Mouse (Mus musculus) embryonic facial prominence, embryonic 13.5 days (tissue): ENCODE measurements around the gene Sf3a3. TPM values are rescaled to one million over a fixed set of nuclear protein-coding genes. Genes with fewer than 3 reads are reported as not detected.
"Not testable (repeated sequence)": the region's sequence is repeated elsewhere in the genome, so short reads cannot be mapped to it uniquely, and the experiment has no call there.

Experiments used
- ATAC-seq: fragments of 200-750 bp; cut with Nextera tagmentation; 2 replicates; pipeline ENCODE4 v1.8.0; 2017; ENCODE audit warnings: low read depth; ENCODE audit not compliant: insufficient number of reproducible peaks, insufficient read depth, low FRiP score, low TSS enrichment
- H3K27ac ChIP-seq: fragments of 300-500 bp; sonication (generic); 2 replicates; pipeline ENCODE4 v1.5.1; 2015; ENCODE audit warnings: moderate library complexity, mild to moderate bottlenecking, inconsistent platforms
- H3K27me3 ChIP-seq: fragments of 300-500 bp; sonication (generic); 2 replicates; pipeline ENCODE4 v1.6.1; 2015; ENCODE audit warnings: mild to moderate bottlenecking, inconsistent platforms
- H3K36me3 ChIP-seq: fragments of 300-500 bp; sonication (generic); 2 replicates; pipeline ENCODE4 v1.6.1; 2015; ENCODE audit warnings: mild to moderate bottlenecking, inconsistent platforms
- H3K4me1 ChIP-seq: fragments of 300-500 bp; sonication (generic); 2 replicates; pipeline ENCODE4 v1.6.1; 2015; ENCODE audit warnings: inconsistent platforms
- H3K4me2 ChIP-seq: fragments of 300-500 bp; sonication (generic); 2 replicates; pipeline ENCODE4 v1.6.1; 2015; ENCODE audit warnings: moderate library complexity, mild to moderate bottlenecking, inconsistent platforms
- H3K4me3 ChIP-seq: fragments of 300-500 bp; sonication (generic); 2 replicates; pipeline ENCODE4 v1.5.1; 2015; ENCODE audit warnings: mild to moderate bottlenecking, inconsistent platforms
- H3K9ac ChIP-seq: fragments of 300-500 bp; sonication (generic); 2 replicates; pipeline ENCODE4 v1.6.1; 2015; ENCODE audit warnings: mild to moderate bottlenecking, inconsistent platforms
- H3K9me3 ChIP-seq: fragments of 300-500 bp; sonication (generic); 2 replicates; pipeline ENCODE4 v1.6.1; 2016; ENCODE audit warnings: inconsistent platforms
- WGBS: fragments of 180-500 bp; shearing (Covaris S2); methylation state at CpG from one replicate; pipeline ENCODE4 v1.1.7; 2015; ENCODE audit warnings: mixed read lengths; 5-methylcytosine and 5-hydroxymethylcytosine counted together
- polyA plus RNA-seq: library from polyadenylated mRNA; unstranded; fragments of >200 nt; fragmentation: Nextera tagmentation; extraction: Ambion mirVana; gene quantifications from 2 replicates; pipeline ENCODE4 v1.2.1, GENCODE M21; 2015

Sf3a3 gene
- polyA plus RNA-seq, 1 experiment from 2014 or later = 186 TPM

- peaks cover 51% of the 10 kb centered on the region for H3K4me1 ChIP-seq
- peak within 1 kb of the TSS; percentile 75 for H3K4me2 ChIP-seq
- under 1% methylated on average over 46 of the region's 59 CpGs for WGBS
- H3K27ac ChIP-seq = peak within 1 kb of the TSS; percentile 97
- peak within 1 kb of the TSS; percentile 88 for H3K4me3 ChIP-seq
- H3K9me3 ChIP-seq = no peaks in the 10 kb centered on the region
- peak within 1 kb of the TSS; percentile 97 for H3K9ac ChIP-seq
- H3K27me3 ChIP-seq = 0 out of 2 replicates have a peak, but pooled peaks cover 4% of the 10 kb centered on the region
- peak; percentile 59 for ATAC-seq
- H3K36me3 ChIP-seq = no peaks in the 10 kb centered on the region; the same call in 1 of the 2 replicates
Measured at GRCm38 (mm10) chr4:124700248-124700971, 14.2 kb upstream of the Sf3a3 start, which contains the start of gene Fhl3. Gene Fhl3 (plus strand): TSS chr4:124700701.

- peaks cover 8% of the 10 kb centered on the region for H3K36me3 ChIP-seq
- H3K27ac ChIP-seq = peak overlapping the region; percentile 97
- H3K4me1 ChIP-seq = peaks cover 52% of the 10 kb centered on the region
- 2% methylated on average over 22 of the region's 22 CpGs for WGBS
- no peak for ATAC-seq
- H3K27me3 ChIP-seq = 0 out of 2 replicates have a peak, but pooled peaks cover under 1% of the 10 kb centered on the region
- H3K9ac ChIP-seq = peak overlapping the region; percentile 97
- peak overlapping the region; percentile 75 for H3K4me2 ChIP-seq
- H3K9me3 ChIP-seq = no peaks in the 10 kb centered on the region
- H3K4me3 ChIP-seq = peak overlapping the region; percentile 88
Measured at GRCm38 (mm10) chr4:124701052-124701845, 13.3 kb upstream of the Sf3a3 start.

GRCm38 (mm10) chr4:124701916-124702315 lies 12.7 kb upstream of the Sf3a3 start:
- Histone ChIP-seq H3K4me3 (peak overlapping the region; percentile 88), H3K9me3 (no peaks in the 10 kb centered on the region), H3K27ac (peak overlapping the region; percentile 97), H3K9ac (peak overlapping the region; percentile 97), H3K27me3 (no peaks in the 10 kb centered on the region), H3K36me3 (peaks cover 13% of the 10 kb centered on the region), H3K4me2 (peak overlapping the region; percentile 75), H3K4me1 (peaks cover 52% of the 10 kb centered on the region)
- ATAC-seq = no peak
- 20% methylated on average over 5 of the region's 5 CpGs for WGBS

DNA sequence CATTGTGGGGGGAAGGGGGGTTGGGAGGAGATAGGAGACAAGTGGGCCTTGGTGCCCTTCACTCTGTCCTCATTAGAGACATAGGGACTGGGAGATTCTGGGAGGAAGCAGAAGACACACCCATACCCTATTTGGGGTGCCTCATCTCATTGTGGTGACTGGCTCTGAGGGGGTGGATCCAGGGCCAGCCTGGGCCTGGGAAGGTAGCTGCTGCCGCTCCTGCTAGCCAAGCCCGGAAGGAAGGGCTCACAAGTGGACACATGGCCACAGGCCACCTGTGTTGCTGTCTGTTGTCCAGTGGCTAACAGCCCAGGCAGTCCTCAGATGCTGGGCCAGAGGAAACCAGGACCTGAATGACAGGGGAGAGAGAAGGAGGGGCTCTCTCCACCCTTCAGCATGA lies 11.2 kb upstream of the Sf3a3 start:
- WGBS = 22% methylated on average over 2 of the region's 2 CpGs
- Histone ChIP-seq H3K4me3 (peak overlapping the region; percentile 24), H3K4me2 (peak overlapping the region; percentile 75), H3K36me3 (peaks cover 24% of the 10 kb centered on the region), H3K9ac (peak overlapping the region; percentile 61; the same call in 1 of the 2 replicates), H3K27me3 (no peaks in the 10 kb centered on the region), H3K4me1 (peaks cover 66% of the 10 kb centered on the region), H3K9me3 (no peaks in the 10 kb centered on the region), H3K27ac (peak overlapping the region; percentile 94)
- no peak for ATAC-seq

GRCm38 (mm10) chr4:124703881-124704796 lies 10.4 kb upstream of the Sf3a3 start:
- Histone ChIP-seq H3K4me1 (peaks cover 72% of the 10 kb centered on the region), H3K27me3 (no peaks in the 10 kb centered on the region), H3K27ac (peak overlapping the region; percentile 94), H3K4me2 (peak overlapping the region; percentile 75), H3K9ac (peak overlapping the region; percentile 61), H3K36me3 (peaks cover 24% of the 10 kb centered on the region), H3K4me3 (peak overlapping the region; percentile 24), H3K9me3 (no peaks in the 10 kb centered on the region)
- 0% methylated on average over 6 of the region's 6 CpGs for WGBS
- ATAC-seq = no peak

DNA sequence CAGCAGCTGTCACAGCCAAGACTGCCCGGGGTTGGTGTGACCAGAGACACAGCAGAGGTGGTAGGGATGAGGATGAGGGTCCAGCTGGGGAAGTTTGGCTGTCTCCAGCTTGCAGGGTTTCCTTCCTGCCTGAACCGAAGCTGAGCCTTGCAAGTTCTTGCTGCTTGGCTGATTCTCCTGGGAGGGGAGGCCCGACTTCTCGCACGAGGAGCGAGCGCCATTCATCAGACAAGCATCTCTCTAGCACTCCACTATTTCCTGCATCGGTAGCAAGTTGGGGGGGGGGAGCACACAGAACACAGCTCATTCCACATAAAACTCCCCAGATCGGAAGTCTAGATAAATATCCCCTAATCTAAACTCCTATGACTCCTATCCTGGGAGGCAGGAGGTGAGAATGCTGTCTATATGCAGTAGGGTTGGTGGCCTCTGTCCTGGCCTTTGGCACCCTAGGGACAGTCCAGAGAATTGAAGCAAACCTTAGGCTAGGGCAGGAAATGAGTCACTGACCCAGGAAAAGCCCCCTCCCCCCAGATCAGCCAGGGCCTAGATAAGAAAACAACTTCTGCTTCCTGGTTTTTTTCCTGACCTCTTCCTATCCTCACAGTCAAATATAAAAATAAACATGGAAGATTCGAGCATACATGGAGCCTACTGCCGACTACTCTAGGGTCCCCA lies 9.6 kb upstream of the Sf3a3 start:
- peaks cover 24% of the 10 kb centered on the region for H3K36me3 ChIP-seq
- H3K9ac ChIP-seq = peak overlapping the region; percentile 61
- no peak for ATAC-seq
- H3K4me2 ChIP-seq = peak overlapping the region; percentile 75
- peaks cover 74% of the 10 kb centered on the region for H3K4me1 ChIP-seq
- peak overlapping the region; percentile 24 for H3K4me3 ChIP-seq
- no peaks in the 10 kb centered on the region for H3K9me3 ChIP-seq
- H3K27me3 ChIP-seq = no peaks in the 10 kb centered on the region
- 12% methylated on average over 11 of the region's 11 CpGs for WGBS
- peak overlapping the region; percentile 94 for H3K27ac ChIP-seq

GRCm38 (mm10) chr4:124705661-124706269 lies 8.8 kb upstream of the Sf3a3 start:
- H3K4me1 ChIP-seq = peaks cover 81% of the 10 kb centered on the region
- no peaks in the 10 kb centered on the region for H3K27me3 ChIP-seq
- no peak overlapping the region for H3K4me3 ChIP-seq
- no peak for ATAC-seq
- H3K36me3 ChIP-seq = peaks cover 24% of the 10 kb centered on the region
- H3K9me3 ChIP-seq = no peaks in the 10 kb centered on the region
- H3K27ac ChIP-seq = peak overlapping the region; percentile 94
- no peak overlapping the region for H3K4me2 ChIP-seq
- 76% methylated on average over 23 of the region's 23 CpGs for WGBS
- H3K9ac ChIP-seq = no peak overlapping the region

DNA sequence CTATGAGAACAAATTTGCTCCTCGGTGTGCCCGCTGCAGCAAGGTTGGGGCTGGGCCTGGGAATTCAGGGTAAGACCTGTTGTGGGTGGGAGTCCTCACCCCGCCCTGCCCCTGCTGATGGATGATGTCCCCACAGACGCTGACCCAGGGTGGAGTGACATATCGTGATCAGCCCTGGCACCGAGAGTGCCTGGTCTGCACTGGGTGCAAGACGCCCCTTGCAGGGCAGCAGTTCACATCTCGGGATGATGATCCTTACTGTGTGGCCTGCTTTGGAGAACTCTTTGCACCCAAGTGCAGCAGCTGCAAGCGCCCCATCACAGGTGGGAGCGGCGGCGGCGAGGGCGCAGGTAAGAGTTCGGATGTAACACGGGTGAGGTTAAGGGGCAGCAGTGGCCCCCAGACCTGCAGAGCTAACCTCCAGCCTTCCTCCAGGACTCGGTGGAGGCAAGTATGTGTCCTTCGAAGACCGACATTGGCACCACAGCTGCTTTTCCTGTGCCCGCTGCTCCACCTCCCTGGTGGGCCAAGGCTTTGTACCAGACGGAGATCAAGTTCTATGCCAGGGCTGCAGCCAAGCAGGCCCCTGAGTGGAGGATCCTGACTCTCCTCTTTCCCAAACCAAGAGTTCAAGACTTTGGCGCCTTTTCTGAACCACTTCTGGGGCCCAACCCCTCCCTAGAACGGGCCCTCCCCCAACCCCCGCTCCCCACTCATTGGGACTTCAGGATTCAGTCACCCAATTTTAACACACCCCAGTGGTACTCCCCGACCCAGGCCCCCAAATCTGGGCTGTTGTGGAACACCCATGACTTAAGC lies 7.0 kb upstream of the Sf3a3 start:
- H3K27me3 ChIP-seq, H3K4me2 ChIP-seq, ATAC-seq, H3K4me3 ChIP-seq, H3K9me3 ChIP-seq, H3K9ac ChIP-seq: not testable (repeated sequence)
- peaks cover 77% of the 10 kb centered on the region for H3K4me1 ChIP-seq
- WGBS = 85% methylated on average over 25 of the region's 25 CpGs
- H3K36me3 ChIP-seq = peaks cover 24% of the 10 kb centered on the region
- peak overlapping the region; percentile 97 for H3K27ac ChIP-seq

DNA sequence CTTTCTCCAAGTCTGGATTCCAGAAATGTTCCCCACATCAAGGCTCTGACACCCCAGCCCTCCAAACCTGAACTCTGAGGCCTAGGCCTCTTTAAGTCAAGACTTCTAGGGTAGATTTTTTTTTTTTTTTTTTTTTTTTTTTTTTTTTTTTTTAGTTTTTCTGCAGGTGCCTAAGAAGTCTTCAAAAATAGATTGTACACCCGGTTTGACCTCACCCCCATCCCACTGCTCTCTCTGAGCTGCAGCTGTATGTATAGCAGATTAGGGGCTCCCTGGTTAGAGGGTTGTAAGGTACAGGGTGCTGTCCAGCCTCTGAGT lies 6.4 kb upstream of the Sf3a3 start:
- not testable (repeated sequence) for H3K9ac ChIP-seq, H3K9me3 ChIP-seq
- WGBS = 8% methylated on average over 1 of the region's 1 CpGs

More for the DNA sequence above, 6.4 kb upstream of the Sf3a3 start:
- peaks cover 24% of the 10 kb centered on the region for H3K36me3 ChIP-seq
- not testable (repeated sequence) for ATAC-seq, H3K27me3 ChIP-seq
- H3K4me2 ChIP-seq = peak overlapping the region; percentile 62
- peak overlapping the region; percentile 33 for H3K4me3 ChIP-seq
- peak overlapping the region; percentile 97 for H3K27ac ChIP-seq
- H3K4me1 ChIP-seq = peaks cover 74% of the 10 kb centered on the region
